Mouse (Mus musculus): ENCODE results near the gene Arid1a. TPM values are rescaled to one million over a fixed set of nuclear protein-coding genes. Genes with fewer than 3 reads are reported as not detected.
"Not testable (repeated sequence)": the region's sequence is repeated elsewhere in the genome, so short reads cannot be mapped to it uniquely, and the experiment has no call there.

Gene Arid1a
- polyA plus RNA-seq, 1 experiment from 2014 or later: 21.2 TPM

GRCm38 (mm10) chr4:133660193-133661155 is 96.1 kb downstream of the Arid1a start:
- H3K27me3 ChIP-seq (replicated peaks): no peaks in the 10 kb centered on the region
- WGBS: 14% methylated on average over 10 of the region's 10 CpGs
- no peak; the same call in 1 of the 2 replicates for ATAC-seq (ENCODE audit: extremely low read depth, insufficient number of reproducible peaks, low FRiP score, low TSS enrichment)
- H3K9ac ChIP-seq: peak overlapping the region; percentile 65
- H3K36me3 ChIP-seq: peaks cover 31% of the 10 kb centered on the region
- peak overlapping the region; percentile 94 for H3K27ac ChIP-seq (replicated peaks)
- peak overlapping the region; percentile 39 for H3K4me3 ChIP-seq
- peak overlapping the region; percentile 67 for H3K4me2 ChIP-seq
- no peaks in the 10 kb centered on the region for H3K9me3 ChIP-seq
- peaks cover 31% of the 10 kb centered on the region for H3K4me1 ChIP-seq

- H3K9ac ChIP-seq: peak overlapping the region; percentile 65
Observed at GRCm38 (mm10) chr4:133659497-133660192, 96.9 kb downstream of the Arid1a start.

GRCm38 (mm10) chr4:133658729-133659128 is 97.8 kb downstream of the Arid1a start:
- ATAC-seq (ENCODE audit: extremely low read depth, insufficient number of reproducible peaks, low FRiP score, low TSS enrichment): no peak
- no peak overlapping the region for H3K4me3 ChIP-seq
- H3K27me3 ChIP-seq (replicated peaks): no peaks in the 10 kb centered on the region
- H3K4me1 ChIP-seq: peaks cover 31% of the 10 kb centered on the region
- H3K9me3 ChIP-seq: no peaks in the 10 kb centered on the region
- WGBS: 52% methylated on average over 2 of the region's 2 CpGs
- no peak overlapping the region for H3K9ac ChIP-seq
- peak overlapping the region; percentile 94; the same call in 1 of the 2 replicates for H3K27ac ChIP-seq (replicated peaks)
- H3K4me2 ChIP-seq: no peak overlapping the region; the same call in 1 of the 2 replicates
- H3K36me3 ChIP-seq: peaks cover 16% of the 10 kb centered on the region

More at GRCm38 (mm10) chr4:133659497-133660192, 96.9 kb downstream of the Arid1a start:
- peak overlapping the region; percentile 39 for H3K4me3 ChIP-seq
- H3K27me3 ChIP-seq (replicated peaks): no peaks in the 10 kb centered on the region
- H3K9me3 ChIP-seq: no peaks in the 10 kb centered on the region
- 17% methylated on average over 15 of the region's 15 CpGs for whole genome bisulfite sequencing
- ATAC-seq (ENCODE audit: extremely low read depth, insufficient number of reproducible peaks, low FRiP score, low TSS enrichment): peak; percentile 16; the same call in 1 of the 2 replicates
- peaks cover 22% of the 10 kb centered on the region for H3K36me3 ChIP-seq
- H3K4me2 ChIP-seq: peak overlapping the region; percentile 67
- peaks cover 31% of the 10 kb centered on the region for H3K4me1 ChIP-seq
- peak overlapping the region; percentile 94 for H3K27ac ChIP-seq (replicated peaks)

- ATAC-seq (ENCODE audit: extremely low read depth, insufficient number of reproducible peaks, low FRiP score, low TSS enrichment): no peak
- Histone ChIP-seq H3K4me1 (peaks cover 30% of the 10 kb centered on the region), H3K27me3 (replicated peaks) (no peaks in the 10 kb centered on the region), H3K9me3 (no peaks in the 10 kb centered on the region), H3K9ac (no peak overlapping the region), H3K4me3 (no peak overlapping the region), H3K36me3 (peaks cover 16% of the 10 kb centered on the region), H3K4me2 (no peak overlapping the region), H3K27ac (replicated peaks) (no peak overlapping the region)
- 59% methylated on average over 5 of the region's 5 CpGs for WGBS
Observed at GRCm38 (mm10) chr4:133657829-133658458, 98.6 kb downstream of the Arid1a start.

GRCm38 (mm10) chr4:133656997-133657396 is 99.6 kb downstream of the Arid1a start:
- ATAC-seq (ENCODE audit: extremely low read depth, insufficient number of reproducible peaks, low FRiP score, low TSS enrichment): no peak
- no peaks in the 10 kb centered on the region for H3K9me3 ChIP-seq
- no peaks in the 10 kb centered on the region for H3K27me3 ChIP-seq (replicated peaks)
- peaks cover 10% of the 10 kb centered on the region for H3K36me3 ChIP-seq
- no peak overlapping the region for H3K27ac ChIP-seq (replicated peaks)
- 22% methylated on average over 4 of the region's 4 CpGs for WGBS
- H3K4me3 ChIP-seq: no peak overlapping the region
- H3K4me2 ChIP-seq: no peak overlapping the region
- H3K9ac ChIP-seq: no peak overlapping the region
- H3K4me1 ChIP-seq: peaks cover 28% of the 10 kb centered on the region

- 56% methylated on average over 4 of the region's 4 CpGs for WGBS
- ATAC-seq (ENCODE audit: extremely low read depth, insufficient number of reproducible peaks, low FRiP score, low TSS enrichment): no peak
- H3K4me3 ChIP-seq: no peak overlapping the region
Observed at GRCm38 (mm10) chr4:133656294-133656693, 100.3 kb downstream of the Arid1a start.

GRCm38 (mm10) chr4:133654070-133654469 is 102.5 kb downstream of the Arid1a start:
- H3K36me3 ChIP-seq; H3K27me3 ChIP-seq (replicated peaks); H3K4me3 ChIP-seq; H3K9me3 ChIP-seq; H3K9ac ChIP-seq; H3K4me1 ChIP-seq; ATAC-seq (ENCODE audit: extremely low read depth, insufficient number of reproducible peaks, low FRiP score, low TSS enrichment); H3K27ac ChIP-seq (replicated peaks); H3K4me2 ChIP-seq: not testable (repeated sequence)
- WGBS: 87% methylated on average over 5 of the region's 5 CpGs

More at GRCm38 (mm10) chr4:133656294-133656693, 100.3 kb downstream of the Arid1a start:
- H3K4me1 ChIP-seq: peaks cover 26% of the 10 kb centered on the region
- no peak overlapping the region for H3K4me2 ChIP-seq
- H3K9me3 ChIP-seq: no peaks in the 10 kb centered on the region
- H3K27me3 ChIP-seq (replicated peaks): no peaks in the 10 kb centered on the region
- H3K9ac ChIP-seq: no peak overlapping the region
- H3K27ac ChIP-seq (replicated peaks): no peak overlapping the region
- peaks cover 3% of the 10 kb centered on the region; the same call in 1 of the 2 replicates for H3K36me3 ChIP-seq

- Histone ChIP-seq H3K9ac (no peak overlapping the region), H3K4me3 (no peak overlapping the region), H3K27me3 (replicated peaks) (no peaks in the 10 kb centered on the region), H3K9me3 (no peaks in the 10 kb centered on the region), H3K27ac (replicated peaks) (no peak overlapping the region), H3K4me1 (peaks cover 4% of the 10 kb centered on the region), H3K36me3 (no peaks in the 10 kb centered on the region), H3K4me2 (no peak overlapping the region)
- 74% methylated on average over 10 of the region's 10 CpGs for WGBS
- ATAC-seq (ENCODE audit: extremely low read depth, insufficient number of reproducible peaks, low FRiP score, low TSS enrichment): no peak
Observed at GRCm38 (mm10) chr4:133652746-133653145, 103.8 kb downstream of the Arid1a start.

- ATAC-seq (ENCODE audit: extremely low read depth, insufficient number of reproducible peaks, low FRiP score, low TSS enrichment): no peak
- no peak overlapping the region for H3K4me2 ChIP-seq
- H3K4me1 ChIP-seq: peaks cover 4% of the 10 kb centered on the region
- WGBS: 60% methylated on average over 4 of the region's 4 CpGs
- H3K4me3 ChIP-seq: no peak overlapping the region
- H3K27me3 ChIP-seq (replicated peaks): no peaks in the 10 kb centered on the region
- H3K27ac ChIP-seq (replicated peaks): no peak overlapping the region
- H3K36me3 ChIP-seq: no peaks in the 10 kb centered on the region
- H3K9me3 ChIP-seq: no peaks in the 10 kb centered on the region
- no peak overlapping the region for H3K9ac ChIP-seq
Observed at GRCm38 (mm10) chr4:133651986-133652385, 104.6 kb downstream of the Arid1a start.

GRCm38 (mm10) chr4:133651445-133651844 is 105.1 kb downstream of the Arid1a start:
- Histone ChIP-seq H3K4me2 (no peak overlapping the region), H3K4me1 (peaks cover 4% of the 10 kb centered on the region), H3K4me3 (no peak overlapping the region), H3K27me3 (replicated peaks) (no peaks in the 10 kb centered on the region), H3K9me3 (no peaks in the 10 kb centered on the region), H3K36me3 (no peaks in the 10 kb centered on the region), H3K27ac (replicated peaks) (no peak overlapping the region), H3K9ac (0 out of 2 replicates have a peak overlapping the region, but pooled peaks have one; percentile 7)
- WGBS: 48% methylated on average over 10 of the region's 10 CpGs
- ATAC-seq (ENCODE audit: extremely low read depth, insufficient number of reproducible peaks, low FRiP score, low TSS enrichment): no peak
